Mouse (Mus musculus) CH12.LX (cell line): ENCODE data around the gene Fmc1. TPM values are rescaled to one million over a fixed set of nuclear protein-coding genes. Genes with fewer than 3 reads are reported as not detected.
"Not testable (repeated sequence)": the region's sequence is repeated elsewhere in the genome, so short reads cannot be mapped to it uniquely, and the experiment has no call there.

Experiments used
- DNase-seq: peaks from one replicate; pipeline ENCODE4 v3.0.0-alpha.2; 2013; ENCODE audit errors: extremely low read depth
- H3K27ac ChIP-seq: 2 replicates; pipeline ENCODE4 v1.5.1; 2012; ENCODE audit warnings: low read depth, mild to moderate bottlenecking, control low read depth, moderate library complexity; ENCODE audit not compliant: insufficient read depth
- H3K27me3 ChIP-seq: replicated peaks from 2 replicates; pipeline ENCODE3; 2012; ENCODE audit warnings: inconsistent platforms
- H3K36me3 ChIP-seq, 2 experiments: replicated peaks in 1 of 2; 2 replicates each; pipeline versions ENCODE3 to v1.6.1; 2012; ENCODE audit warnings: inconsistent platforms in 1 of 2, low read length in 1 of 2, mild to moderate bottlenecking in 1 of 2, mixed read lengths in 1 of 2, moderate library complexity in 1 of 2; ENCODE audit not compliant: control insufficient read depth in 1 of 2, insufficient read depth in 1 of 2
- H3K4me1 ChIP-seq, 2 experiments: 2 replicates each; pipeline ENCODE4 v1.6.1; 2012; ENCODE audit warnings: inconsistent platforms in 1 of 2, moderate library complexity in 1 of 2; ENCODE audit not compliant: insufficient read depth in 2 of 2, control insufficient read depth in 1 of 2
- H3K4me2 ChIP-seq: 2 replicates; pipeline ENCODE4 v1.6.1; 2012; ENCODE audit warnings: low read depth, mild to moderate bottlenecking, control low read depth; ENCODE audit not compliant: poor library complexity, insufficient read depth, severe bottlenecking
- H3K4me3 ChIP-seq, 3 experiments: fragments of 150-350 bp in 1 of 3; sonication (generic) in 1 of 3; replicated peaks in 1 of 3; 2 replicates each; pipeline versions ENCODE3 to v1.5.1; 2011 to 2012; ENCODE audit warnings: low read depth in 2 of 3, low read length in 2 of 3, mild to moderate bottlenecking in 2 of 3, moderate library complexity in 2 of 3, control low read depth in 1 of 3, improper control_type of control experiment in 1 of 3, inconsistent platforms in 1 of 3, mixed read lengths in 1 of 3; ENCODE audit not compliant: poor library complexity in 1 of 3
- H3K79me2 ChIP-seq: replicated peaks from 2 replicates; pipeline ENCODE4 v1.6.1; 2012; ENCODE audit warnings: mild to moderate bottlenecking, moderate library complexity; ENCODE audit not compliant: control insufficient read depth, poor library complexity, insufficient read depth, severe bottlenecking; ENCODE audit errors: extremely low read depth
- H3K9ac ChIP-seq: 2 replicates; pipeline ENCODE4 v1.6.1; 2012; ENCODE audit warnings: low read depth, mild to moderate bottlenecking, control low read depth, moderate library complexity; ENCODE audit not compliant: insufficient read depth
- H3K9me3 ChIP-seq: replicated peaks from 2 replicates; pipeline ENCODE3; 2012; ENCODE audit warnings: low read length, inconsistent platforms, mixed read lengths
- CHD1 ChIP-seq: IDR thresholded peaks from 2 replicates; pipeline ENCODE4 v1.6.1; 2012; ENCODE audit warnings: low read depth, low read length, improper control_type of control experiment, inconsistent platforms
- EP300 ChIP-seq: IDR thresholded peaks from 2 replicates; pipeline ENCODE4 v1.6.1; 2011; ENCODE audit warnings: low read length, improper control_type of control experiment
- HCFC1 ChIP-seq: IDR thresholded peaks from 2 replicates; pipeline ENCODE4 v1.6.1; 2012; ENCODE audit warnings: low read depth, mild to moderate bottlenecking, inconsistent platforms, low read length, improper control_type of control experiment
- MYC ChIP-seq: IDR thresholded peaks from 2 replicates; pipeline ENCODE4 v1.6.1; 2011; ENCODE audit warnings: low read depth, mild to moderate bottlenecking, improper control_type of control experiment, low read length
- NRF1 ChIP-seq: IDR thresholded peaks from 2 replicates; pipeline ENCODE4 v1.6.1; 2014; ENCODE audit warnings: low read depth, mild to moderate bottlenecking, inconsistent platforms, low read length, improper control_type of control experiment, moderate library complexity
- POLR2AphosphoS2 ChIP-seq: IDR thresholded peaks from 2 replicates; pipeline ENCODE4 v1.6.1; 2011; ENCODE audit warnings: low read depth, low read length, improper control_type of control experiment
- RCOR1 ChIP-seq: conservative IDR thresholded peaks from 2 replicates; pipeline ENCODE4 v1.6.1; 2012; ENCODE audit warnings: low read depth, mild to moderate bottlenecking, inconsistent platforms, low read length, improper control_type of control experiment
- TBP ChIP-seq: conservative IDR thresholded peaks from 2 replicates; pipeline ENCODE4 v1.6.1; 2011; ENCODE audit warnings: low read depth, low read length, improper control_type of control experiment
- ZMIZ1 ChIP-seq: IDR thresholded peaks from 2 replicates; pipeline ENCODE4 v1.6.1; 2012; ENCODE audit warnings: low read depth, mild to moderate bottlenecking, inconsistent platforms, low read length, improper control_type of control experiment
- ZNF384 ChIP-seq: IDR thresholded peaks from 2 replicates; pipeline ENCODE4 v1.6.1; 2012; ENCODE audit warnings: low read depth, low read length, improper control_type of control experiment, inconsistent platforms
- dilution Hi-C: fragments of 300-500 bp; cut with MboI; formaldehyde crosslinking; loops from 2 replicates; pipeline ENCODE4 v1.14.3; 2020; ENCODE audit warnings: low sequenced_read_pairs; ENCODE audit not compliant: extremely low pct_unique_long_range_greater_than_20kb, extremely low pct_ligation_motif_present
- in situ Hi-C: fragments of 300-500 bp; cut with MboI; formaldehyde crosslinking; loops from 3 replicates; pipeline ENCODE4 v1.14.3; 2019; ENCODE audit warnings: low sequenced_read_pairs, low pct_ligation_motif_present, low pct_unique_long_range_greater_than_20kb, mixed read lengths
- polyA plus RNA-seq: library from polyadenylated mRNA; unstranded; fragments of >175 nt; gene quantifications from 2 replicates; pipeline ENCODE4 v1.2.1, GENCODE M21; 2012; ENCODE audit warnings: low read depth; ENCODE audit not compliant: insufficient read length
- total RNA-seq, 2 experiments: library from RNA; depleted of rRNA; stranded (reverse); fragments of 300-350 nt in 1 of 2; fragments of >200 nt in 1 of 2; gene quantifications; 2 replicates each; pipeline ENCODE4 v1.2.3; 2012 to 2014

The Fmc1 gene
- total and polyA plus RNA-seq, 3 experiments = 30.4 to 78.2 (median 47.3) TPM

- H3K79me2 ChIP-seq = peaks cover 14% of the 10 kb centered on the region
- peak overlapping the region in 2 of 3 experiments; percentile 58 to 83 for H3K4me3 ChIP-seq
- H3K4me2 ChIP-seq = peak overlapping the region; percentile 77; the same call in 1 of the 2 replicates
- TF ChIP-seq CHD1 = peak; percentile 2; the same call in 1 of the 2 replicates
- peaks cover 4 to 14% of the 10 kb centered on the region in 2 experiments; a peak in 2 of 4 replicates for H3K4me1 ChIP-seq
- H3K36me3 ChIP-seq, H3K27ac ChIP-seq, H3K9me3 ChIP-seq, dilution Hi-C loops, H3K27me3 ChIP-seq, DNase-seq: not testable (repeated sequence)
- H3K9ac ChIP-seq = peak overlapping the region; percentile 86
- in situ Hi-C loops = loop anchor here (25.0 kb wide), 1 partner anchor 388 kb away; no protein-coding TSS in a partner anchor
Observed at GRCm38 (mm10) chr6:38549840-38550239, 16.5 kb downstream of the Fmc1 start.

GRCm38 (mm10) chr6:38550250-38551061 is 17.2 kb downstream of the Fmc1 start:
- H3K4me1 ChIP-seq = peaks cover 4 to 17% of the 10 kb centered on the region in 2 experiments; a peak in 2 of 4 replicates
- peak overlapping the region; percentile 77; the same call in 1 of the 2 replicates for H3K4me2 ChIP-seq
- no peaks in the 10 kb centered on the region for H3K9me3 ChIP-seq
- peak overlapping the region; percentile 98 for H3K27ac ChIP-seq
- H3K9ac ChIP-seq = peak overlapping the region; percentile 86
- H3K27me3 ChIP-seq = no peaks in the 10 kb centered on the region
- H3K79me2 ChIP-seq = peaks cover 18% of the 10 kb centered on the region
- in situ Hi-C loops (no loop called here), dilution Hi-C loops (no loop called here)
- TF ChIP-seq POLR2AphosphoS2 (0 out of 2 replicates have a peak, but pooled peaks have one; percentile 1), HCFC1 (no peak), RCOR1 (no peak), EP300 (no peak), ZNF384 (peak; percentile 62; the same call in 1 of the 2 replicates), TBP (0 out of 2 replicates have a peak, but pooled peaks have one; percentile 7), ZMIZ1 (no peak), MYC (no peak), NRF1 (no peak)
- TF ChIP-seq, all 38 proteins: peak for 3
- Histone ChIP-seq H3K4me3 (peak overlapping the region; percentile 58 to 91 (median 83)), H3K36me3 (peaks cover 0 to 7% of the 10 kb centered on the region in 2 experiments)
- DNase-seq = peak; percentile 59
